Mouse (Mus musculus): Measurements from ENCODE around the gene Apoc4. TPM values are rescaled to one million over a fixed set of nuclear protein-coding genes. Genes with fewer than 3 reads are reported as not detected.

The Apoc4 gene
- polyA plus RNA-seq (2017; shearing (Covaris generic)) = not detected

DNA sequence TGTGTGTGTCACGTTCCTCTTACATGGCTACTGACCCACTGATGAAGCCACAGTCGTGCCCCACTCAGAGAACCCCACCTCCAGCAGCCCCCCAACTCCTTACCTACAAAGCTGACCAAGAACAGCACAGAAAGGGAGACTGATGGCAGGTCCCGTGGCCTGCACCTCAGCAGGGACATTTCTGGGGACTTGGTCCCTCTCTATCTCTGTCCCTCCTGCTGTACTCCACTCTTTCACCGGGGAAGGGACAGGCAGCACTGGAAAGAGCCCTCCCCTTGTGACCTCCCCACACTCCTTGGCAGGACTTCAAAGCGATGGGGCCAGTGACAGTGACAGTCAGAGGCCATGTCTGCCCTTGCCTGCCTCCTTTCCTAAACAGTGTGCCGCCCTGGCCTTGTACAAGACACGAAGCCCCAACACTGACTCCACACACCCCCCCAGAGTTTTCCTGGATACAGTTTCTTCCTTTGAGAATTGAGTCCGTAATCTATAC is at the start of gene Apoc4, which contains the start of gene Gm44805:
Gene Apoc4 (minus strand): TSS at position 278 of the 493 bp plus-strand sequence.
Gene Gm44805 (minus strand): TSS at position 222 of the 493 bp plus-strand sequence.

GRCm38 (mm10) chr7:19715239-19716054 is 34.2 kb upstream of the Apoc4 start, which contains the start of gene Tomm40:
Gene Tomm40 (minus strand): TSS chr7:19715438.

DNA sequence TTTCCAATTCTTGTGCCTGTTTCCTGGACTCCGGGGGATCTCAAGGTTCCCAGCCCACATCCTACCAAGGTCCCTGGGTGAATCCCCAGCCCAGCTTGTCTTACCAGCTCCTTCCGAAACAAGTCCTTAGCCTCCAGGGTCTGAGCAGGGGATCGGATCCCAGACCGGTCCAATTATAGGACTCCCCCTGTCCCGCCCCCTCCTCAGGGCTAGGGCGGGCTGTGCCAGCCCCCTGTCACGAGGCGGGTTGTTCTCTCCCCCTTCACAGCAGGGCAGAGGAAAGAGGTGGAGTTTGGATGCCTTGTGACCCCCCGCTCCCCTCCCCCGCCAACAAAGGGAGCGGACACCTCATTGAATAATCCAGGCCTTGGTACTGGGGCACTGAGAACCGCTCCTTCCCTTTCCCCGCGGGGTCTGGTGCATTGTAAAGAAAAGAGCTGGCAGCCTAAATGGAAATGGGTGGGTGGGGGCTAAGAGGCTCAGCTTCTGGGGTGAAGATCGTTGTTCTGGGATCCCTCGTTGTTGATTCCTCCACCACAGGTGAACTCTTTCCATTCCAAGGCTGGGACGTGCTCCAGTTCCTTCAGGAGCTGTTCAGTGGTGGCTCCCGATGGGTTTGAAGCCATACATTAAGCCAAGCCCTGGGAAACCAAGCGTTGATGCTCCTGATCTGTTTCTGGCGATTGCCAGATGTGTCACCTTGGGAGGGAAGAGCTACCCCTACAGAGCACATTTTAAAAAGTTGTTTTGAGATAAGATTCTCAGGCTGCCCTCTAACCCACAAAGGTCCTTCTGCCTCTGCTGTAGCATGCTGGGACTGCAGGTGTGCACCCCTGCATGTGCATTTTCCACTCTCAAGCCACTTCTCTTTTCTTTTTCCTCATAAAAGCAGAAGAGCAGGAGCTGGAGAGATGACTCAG is 17.9 kb upstream of the Apoc4 start, which contains the start of gene Apoe:
Gene Apoe (minus strand): TSS at position 282 of the 920 bp plus-strand sequence.

DNA sequence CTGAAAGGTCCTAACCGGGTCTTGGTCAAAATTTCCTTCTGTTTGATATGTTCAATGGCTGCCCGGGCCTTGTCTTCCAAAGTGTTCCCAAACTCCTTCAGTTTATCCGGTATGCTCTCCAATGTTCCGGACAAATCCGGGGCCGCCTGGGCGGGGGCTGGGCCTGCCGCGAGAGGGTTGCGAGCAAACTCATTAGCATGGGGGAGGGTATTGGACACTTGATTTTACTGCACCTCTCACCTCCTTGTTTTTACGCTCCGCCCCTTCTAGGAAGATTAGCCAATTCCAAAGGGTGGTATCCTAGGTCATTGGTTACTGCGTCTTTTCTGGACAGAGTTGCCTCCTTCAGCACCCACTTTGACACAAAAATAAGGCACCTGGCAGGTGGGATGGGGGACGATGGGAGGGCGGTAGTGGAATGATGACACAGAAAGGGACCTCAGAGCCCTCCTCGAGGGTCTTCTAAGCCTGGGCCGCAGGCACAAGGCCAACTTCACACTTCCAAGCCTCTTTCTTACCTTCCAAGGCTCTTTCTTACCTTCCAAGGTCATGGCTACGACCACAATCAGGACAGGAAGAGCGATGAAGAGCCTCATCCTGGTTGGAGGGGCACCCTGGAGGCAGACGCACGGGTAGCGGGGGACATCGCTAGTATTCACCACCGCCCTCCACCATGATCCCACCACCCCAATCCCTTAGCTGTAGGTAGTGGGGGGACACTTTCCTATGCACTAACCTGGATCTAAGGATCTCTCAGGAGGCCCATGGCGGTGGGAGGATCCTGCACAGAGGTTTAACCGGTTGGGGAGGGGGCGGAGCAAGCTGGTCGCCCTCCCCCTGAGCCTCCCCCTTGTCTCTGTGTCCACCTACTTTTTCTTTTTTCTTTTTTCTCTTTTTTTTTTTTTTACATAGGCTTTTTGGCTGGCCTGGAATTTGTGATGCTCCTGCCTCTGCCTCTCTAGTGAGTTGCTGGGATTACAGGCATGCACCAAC is 10.9 kb upstream of the Apoc4 start, which contains the start of gene Apoc1:
Gene Apoc1 (minus strand): TSS at position 788 of the 993 bp plus-strand sequence.

GRCm38 (mm10) chr7:19677872-19678271 is 3.4 kb downstream of the Apoc4 start, which contains the start of gene Apoc2:
Gene Apoc2 (minus strand): TSS chr7:19677941.

DNA sequence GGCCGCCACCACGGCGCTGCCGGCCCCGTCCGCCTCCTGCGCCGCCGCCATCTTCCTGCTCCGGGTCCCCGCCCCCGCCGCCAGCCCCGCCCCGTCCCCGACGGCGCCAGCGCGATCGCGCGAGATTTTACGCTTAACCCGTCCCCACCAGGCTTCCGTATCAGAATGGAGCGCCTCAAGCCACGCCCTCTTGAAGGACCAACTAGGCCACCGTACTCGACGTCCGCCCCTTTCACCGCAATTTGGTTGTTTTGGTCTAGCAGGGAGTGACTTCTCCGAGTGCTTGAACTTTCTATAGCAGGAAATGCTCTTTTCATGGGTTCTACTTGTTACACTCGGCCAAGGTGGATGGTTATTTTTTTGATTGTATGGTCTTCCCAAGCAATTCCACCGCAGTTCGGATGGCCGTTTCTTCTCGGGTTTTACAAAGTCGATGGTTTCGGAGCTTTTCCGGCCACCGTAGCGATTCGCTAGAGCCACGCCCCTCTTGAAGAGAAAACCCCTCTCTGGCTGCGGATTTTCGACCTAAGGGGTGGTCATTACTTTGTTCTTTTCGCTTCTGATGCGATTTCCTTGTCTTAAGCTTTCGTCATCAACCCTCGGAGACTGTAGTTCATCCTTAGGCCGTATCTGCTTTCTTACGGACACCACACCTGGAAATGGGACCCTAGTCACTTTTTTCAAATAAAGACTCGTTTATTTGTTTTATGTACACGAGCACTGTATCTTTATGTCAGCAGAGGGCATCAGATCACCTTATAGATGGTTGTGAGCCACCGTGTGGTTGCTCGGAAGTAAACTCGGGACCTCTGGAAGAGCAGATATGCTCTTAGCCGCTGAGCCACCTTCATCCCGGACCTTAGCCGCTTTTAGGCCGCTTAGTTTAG is 16.1 kb downstream of the Apoc4 start, which contains the start of gene Clptm1:
Gene Clptm1 (minus strand): TSS at position 79 of the 887 bp plus-strand sequence.

GRCm38 (mm10) chr7:19629361-19629734 is 51.9 kb downstream of the Apoc4 start, which contains the start of gene Relb:
Gene Relb (minus strand): TSS chr7:19629438.

Other genes starting within 250 kb of the Apoc4 start
- 1.2 TPM for gene Mark4, start 222.7 kb downstream of the Apoc4 start, polyA plus RNA-seq (2017; shearing (Covaris generic))
- gene Exoc3l2, start 218.1 kb downstream of the Apoc4 start, polyA plus RNA-seq (2017; shearing (Covaris generic)) = not detected
- gene Bloc1s3, start 173.1 kb downstream of the Apoc4 start, polyA plus RNA-seq (2017; shearing (Covaris generic)) = 0.47 TPM
- 128 TPM for gene Trappc6a, start 173.1 kb downstream of the Apoc4 start, polyA plus RNA-seq (2017; shearing (Covaris generic))
- gene Nkpd1, start 163.6 kb downstream of the Apoc4 start, polyA plus RNA-seq (2017; shearing (Covaris generic)) = not detected
- 3.6 TPM for gene Ppp1r37, start 118.4 kb downstream of the Apoc4 start, polyA plus RNA-seq (2017; shearing (Covaris generic))
- gene Zfp296, start 104.2 kb downstream of the Apoc4 start, polyA plus RNA-seq (2017; shearing (Covaris generic)) = 2.1 TPM
- gene Gemin7, start 103.9 kb downstream of the Apoc4 start, polyA plus RNA-seq (2017; shearing (Covaris generic)) = 75.5 TPM
- gene Clasrp, start 77.0 kb downstream of the Apoc4 start, polyA plus RNA-seq (2017; shearing (Covaris generic)) = 10.0 TPM
- gene Relb, start 52.0 kb downstream of the Apoc4 start, polyA plus RNA-seq (2017; shearing (Covaris generic)) = 16.2 TPM
- 130 TPM for gene Clptm1, start 16.4 kb downstream of the Apoc4 start, polyA plus RNA-seq (2017; shearing (Covaris generic))
- not detected for gene Apoc2, start 3.5 kb downstream of the Apoc4 start, polyA plus RNA-seq (2017; shearing (Covaris generic))
- not detected for gene Gm44805, start 56 bp downstream of the Apoc4 start, polyA plus RNA-seq (2017; shearing (Covaris generic))
- gene Apoc1, start 11.2 kb upstream of the Apoc4 start, polyA plus RNA-seq (2017; shearing (Covaris generic)) = not detected
- gene Apoe, start 17.7 kb upstream of the Apoc4 start, polyA plus RNA-seq (2017; shearing (Covaris generic)) = 12.7 TPM
- 12.9 TPM for gene Tomm40, start 34.0 kb upstream of the Apoc4 start, polyA plus RNA-seq (2017; shearing (Covaris generic))
- gene Nectin2, start 69.0 kb upstream of the Apoc4 start, polyA plus RNA-seq (2017; shearing (Covaris generic)) = 1.1 TPM
- gene Bcam, start 89.5 kb upstream of the Apoc4 start, polyA plus RNA-seq (2017; shearing (Covaris generic)) = 13.5 TPM
- gene Cblc, start 115.3 kb upstream of the Apoc4 start, polyA plus RNA-seq (2017; shearing (Covaris generic)) = not detected
- gene Bcl3, start 141.3 kb upstream of the Apoc4 start, polyA plus RNA-seq (2017; shearing (Covaris generic)) = 10.3 TPM
- gene Gm19345, start 170.5 kb upstream of the Apoc4 start, polyA plus RNA-seq (2017; shearing (Covaris generic)) = 0.29 TPM
- gene Ceacam16, start 179.8 kb upstream of the Apoc4 start, polyA plus RNA-seq (2017; shearing (Covaris generic)) = 0.21 TPM
- not detected for gene Ceacam19, start 206.5 kb upstream of the Apoc4 start, polyA plus RNA-seq (2017; shearing (Covaris generic))
- 46.5 TPM for gene Pvr, start 239.7 kb upstream of the Apoc4 start, polyA plus RNA-seq (2017; shearing (Covaris generic))